8 mouse cellular contexts compared by ENCODE assay signal in genomic region chr12:83950493-83950839, GRCm38 (mm10). TPM values are rescaled to one million over a fixed set of nuclear protein-coding genes. Genes with fewer than 3 reads are reported as not detected.
A peak's percentile ranks its signal among the peaks of the same experiment; 100 is the strongest.
DNase-seq lines count a peak whose midpoint lies in the region; ATAC-seq and TF ChIP-seq lines count a peak whose summit lies in the region.

Gene Riox1, plus strand, starts transcription at chr12:83950608.

- peaks cover 74% of the 10 kb centered on the region for H3K4me1 ChIP-seq in G1E (ENCODE audit: insufficient read depth, low read depth, low read length)
- H3K4me1 ChIP-seq in cerebellum, adult 2 months (ENCODE audit: control insufficient read depth, insufficient read depth, low read length) = no peaks in the 10 kb centered on the region; the same call in 1 of the 2 replicates
- H3K4me1 ChIP-seq in forebrain, postnatal 0 days (ENCODE audit: insufficient read depth) = peaks cover 10% of the 10 kb centered on the region
- peaks cover 31% of the 10 kb centered on the region for H3K4me1 ChIP-seq in lung, embryonic 15.5 days

- H3K9ac ChIP-seq in forebrain, postnatal 0 days = peak within 1 kb of the TSS; percentile 68
- H3K9ac ChIP-seq in lung, embryonic 15.5 days = peak within 1 kb of the TSS; percentile 77

- peak within 1 kb of the TSS; percentile 87 for H3K4me3 ChIP-seq in G1E (ENCODE audit: low read depth, low read length)
- peak within 1 kb of the TSS; percentile 71 for H3K4me3 ChIP-seq in cerebellum, adult 2 months (replicated peaks; ENCODE audit: insufficient read depth, low read depth, low read length)
- H3K4me3 ChIP-seq in forebrain, postnatal 0 days (ENCODE audit: low read depth, low read length) = peak within 1 kb of the TSS; percentile 78
- H3K4me3 ChIP-seq in lung, embryonic 15.5 days = peak within 1 kb of the TSS; percentile 81

- H3K4me2 ChIP-seq in forebrain, postnatal 0 days (ENCODE audit: low read depth) = peak within 1 kb of the TSS; percentile 87
- H3K4me2 ChIP-seq in lung, embryonic 15.5 days = peak within 1 kb of the TSS; percentile 96

- ATAC-seq in G1E (ENCODE audit: extremely low read depth, insufficient number of reproducible peaks, low FRiP score, poor library complexity, severe bottlenecking) = peak; percentile 62
- peak; percentile 99 for ATAC-seq in forebrain, postnatal 0 days
- ATAC-seq in lung, embryonic 15.5 days (ENCODE audit: borderline replicate concordance, extremely low read depth, low FRiP score, low TSS enrichment) = peak; percentile 93

- peaks cover 37% of the 10 kb centered on the region for H3K36me3 ChIP-seq in G1E (replicated peaks)
- peaks cover 4% of the 10 kb centered on the region; the same call in 1 of the 2 replicates for H3K36me3 ChIP-seq in forebrain, postnatal 0 days (ENCODE audit: insufficient read depth)
- 0 out of 2 replicates have a peak, but pooled peaks cover 4% of the 10 kb centered on the region for H3K36me3 ChIP-seq in lung, embryonic 15.5 days

- 0 out of 2 replicates have a peak within 1 kb of the TSS, but pooled peaks have one; percentile 29 for H3K27ac ChIP-seq in cerebellum, adult 2 months (ENCODE audit: insufficient read depth, low read length)
- peak within 1 kb of the TSS; percentile 81 for H3K27ac ChIP-seq in forebrain, postnatal 0 days (ENCODE audit: low read depth, low read length)
- peak within 1 kb of the TSS; percentile 80 for H3K27ac ChIP-seq in lung, embryonic 15.5 days

- peak; percentile 56; the same call in 1 of the 2 replicates for TF ChIP-seq POLR2A in cerebellum, adult 2 months (IDR thresholded peaks at IDR 0.05; ENCODE audit: borderline replicate concordance, insufficient read depth, low read length)

- H3K27me3 ChIP-seq in G1E (ENCODE audit: insufficient read depth, low read length) = no peaks in the 10 kb centered on the region
- no peaks in the 10 kb centered on the region for H3K27me3 ChIP-seq in cerebellum, adult 2 months (ENCODE audit: control insufficient read depth, insufficient read depth, low read length)
- no peaks in the 10 kb centered on the region for H3K27me3 ChIP-seq in forebrain, postnatal 0 days (ENCODE audit: insufficient read depth, low read length)
- H3K27me3 ChIP-seq in lung, embryonic 15.5 days = no peaks in the 10 kb centered on the region

- H3K9me3 ChIP-seq in G1E (replicated peaks) = peaks cover 3% of the 10 kb centered on the region
- no peaks in the 10 kb centered on the region for H3K9me3 ChIP-seq in forebrain, postnatal 0 days (ENCODE audit: low read length)
- no peaks in the 10 kb centered on the region for H3K9me3 ChIP-seq in lung, embryonic 15.5 days

- peak; percentile 99 for DNase-seq in G1E (ENCODE audit: low spot score)
- peak; percentile 86 to 89 for DNase-seq in cerebellum, adult 2 months
- DNase-seq in forebrain, postnatal 0 days = peak; percentile 92
- DNase-seq in heart, postnatal 4 days = peak; percentile 84
- DNase-seq in layer of hippocampus, adult 8-10 months (ENCODE audit: low spot score in 2 of 2) = peak; percentile 69 to 82
- DNase-seq in ovary, adult 18-20 months (ENCODE audit: low spot score) = peak; percentile 79
- DNase-seq in thymus, postnatal 10 days (ENCODE audit: low spot score in 2 of 2) = peak; percentile 67 to 72

- TF ChIP-seq CTCF in G1E (IDR thresholded peaks at IDR 0.05; ENCODE audit: low read depth, low read length) = no peak
- no peak for TF ChIP-seq CTCF in cerebellum, adult 2 months (IDR thresholded peaks at IDR 0.05; ENCODE audit: borderline replicate concordance, insufficient read depth, low read depth, low read length)
- no peak for TF ChIP-seq CTCF in forebrain, postnatal 0 days (IDR thresholded peaks at IDR 0.05; ENCODE audit: low read depth)

- whole genome bisulfite sequencing in cerebellum, adult 2 months = 1% methylated on average over 36 of the region's 37 CpGs
- WGBS in forebrain, postnatal 0 days = under 1% methylated on average over 37 of the region's 37 CpGs
- under 1% methylated on average over 33 of the region's 37 CpGs for WGBS in lung, embryonic 15.5 days

RNA-seq across cellular contexts. Expression of gene Riox1, which starts in this region (rescaled TPM):
- total RNA-seq in G1E (2014; fragmentation: Nextera tagmentation) = 25.8 and 30.6 TPM in 2 replicates
- total RNA-seq in G1E (2017) = 28.0 and 35.7 TPM in 2 replicates
- 107 and 138 TPM in 2 replicates for polyA plus RNA-seq in G1E (2012)
- 8.9 and 9.6 TPM in 2 replicates for polyA plus RNA-seq in cerebellum, adult 2 months (2012; rRNA removed)
- total RNA-seq in forebrain, postnatal 0 days (2014; rRNA removed) = 22.3 and 25.2 TPM in 2 replicates
- 12.7 and 13.1 TPM in 2 replicates for polyA plus RNA-seq in forebrain, postnatal 0 days (2015; fragmentation: Nextera tagmentation; extraction: Ambion mirVana)
- total RNA-seq in heart, postnatal 4 days (2021) = 10 to 100 TPM; 10.6 to 10.8 TPM
- 10 to 100 TPM; 13.9 to 17.7 (median 15.1) TPM for total RNA-seq in layer of hippocampus, adult 8-10 months (2022)
- polyA plus RNA-seq in lung, embryonic 15.5 days (2015; fragmentation: Nextera tagmentation; extraction: Ambion mirVana) = 14.2 and 16.2 TPM in 2 replicates

Comparison
In these comparisons a context has a peak if more than half of its experiments do, and no peak if none do; other contexts are left out.
1. Peak in every context shown above with its lines: DNase-seq, ATAC-seq, H3K4me3 ChIP-seq and H3K27ac ChIP-seq.
2. H3K27ac ChIP-seq: peak in every context shown above with its lines; median percentile 81 in forebrain, postnatal 0 days; 80 in lung, embryonic 15.5 days; 29 in cerebellum, adult 2 months.